Mouse (Mus musculus): ENCODE results near the gene Ece2. TPM values are rescaled to one million over a fixed set of nuclear protein-coding genes. Genes with fewer than 3 reads are reported as not detected.
A peak's percentile ranks its signal among the peaks of the same experiment; 100 is the strongest.

Ece2 gene
- polyA plus RNA-seq (2012; rRNA removed), result 0.07 and 0.15 TPM in 2 replicates

GRCm38 (mm10) chr16:20629731-20630634, at the start of gene Ece2:
Gene Ece2 (plus strand): TSS chr16:20629828.
- Histone ChIP-seq H3K27me3 (ENCODE audit: control insufficient read depth, insufficient read depth, low read length) (peaks cover 6% of the 10 kb centered on the region; the same call in 1 of the 2 replicates), H3K4me1 (ENCODE audit: control insufficient read depth, insufficient read depth, insufficient read length) (0 out of 2 replicates have a peak, but pooled peaks cover 5% of the 10 kb centered on the region), H3K27ac (ENCODE audit: insufficient read depth, low read length) (no peak within 1 kb of the TSS), H3K4me3 (ENCODE audit: extremely low read depth, insufficient read depth, insufficient read length) (peak within 1 kb of the TSS; percentile 19; the same call in 1 of the 2 replicates), H3K36me3 (ENCODE audit: control insufficient read depth, insufficient read depth, low read length) (no peaks in the 10 kb centered on the region)
- 12% methylated on average over 52 of the region's 54 CpGs for WGBS
- TF ChIP-seq POLR2A (IDR thresholded peaks at IDR 0.05; ENCODE audit: low read depth, low read length) (no peak), CTCF (IDR thresholded peaks at IDR 0.05; ENCODE audit: extremely low read depth, insufficient read depth, insufficient read length, insufficient replicate concordance) (no peak)
- no peak for DNase-seq (ENCODE audit: low read depth in 1 of 2, low spot score in 2 of 2)

- TF ChIP-seq CTCF (IDR thresholded peaks at IDR 0.05; ENCODE audit: extremely low read depth, insufficient read depth, insufficient read length, insufficient replicate concordance), result no peak
- no peak for TF ChIP-seq POLR2A (IDR thresholded peaks at IDR 0.05; ENCODE audit: low read depth, low read length)
- no peaks in the 10 kb centered on the region for H3K36me3 ChIP-seq (ENCODE audit: control insufficient read depth, insufficient read depth, low read length)
- no peak for DNase-seq (ENCODE audit: low read depth in 1 of 2, low spot score in 2 of 2)
- H3K27me3 ChIP-seq (ENCODE audit: control insufficient read depth, insufficient read depth, low read length), result peaks cover 15% of the 10 kb centered on the region
- H3K4me3 ChIP-seq (ENCODE audit: extremely low read depth, insufficient read depth, insufficient read length), result peak within 1 kb of the TSS; percentile 17; the same call in 1 of the 2 replicates
- WGBS, result 4% methylated on average over 24 of the region's 24 CpGs
- peaks cover 3% of the 10 kb centered on the region; the same call in 1 of the 2 replicates for H3K4me1 ChIP-seq (ENCODE audit: control insufficient read depth, insufficient read depth, insufficient read length)
- H3K27ac ChIP-seq (ENCODE audit: insufficient read depth, low read length), result no peak within 1 kb of the TSS
These were observed 40.2 kb upstream of the Ece2 start, which contains the start of gene Vwa5b2 for GRCm38 (mm10) chr16:20589366-20589938. Gene Vwa5b2 (plus strand): TSS chr16:20589471.

GRCm38 (mm10) chr16:20589939-20590679, 39.5 kb upstream of the Ece2 start:
- TF ChIP-seq CTCF (IDR thresholded peaks at IDR 0.05; ENCODE audit: extremely low read depth, insufficient read depth, insufficient read length, insufficient replicate concordance) (no peak), POLR2A (IDR thresholded peaks at IDR 0.05; ENCODE audit: low read depth, low read length) (no peak)
- Histone ChIP-seq H3K4me3 (ENCODE audit: extremely low read depth, insufficient read depth, insufficient read length) (peak overlapping the region; percentile 17; the same call in 1 of the 2 replicates), H3K27ac (ENCODE audit: insufficient read depth, low read length) (no peak overlapping the region), H3K4me1 (ENCODE audit: control insufficient read depth, insufficient read depth, insufficient read length) (peaks cover 3% of the 10 kb centered on the region; the same call in 1 of the 2 replicates), H3K36me3 (ENCODE audit: control insufficient read depth, insufficient read depth, low read length) (no peaks in the 10 kb centered on the region), H3K27me3 (ENCODE audit: control insufficient read depth, insufficient read depth, low read length) (peaks cover 15% of the 10 kb centered on the region)
- DNase-seq (ENCODE audit: low read depth in 1 of 2, low spot score in 2 of 2), result no peak
- WGBS, result under 1% methylated on average over 39 of the region's 39 CpGs

GRCm38 (mm10) chr16:20590680-20591038, 39.0 kb upstream of the Ece2 start:
- WGBS, result 5% methylated on average over 17 of the region's 17 CpGs
- Histone ChIP-seq H3K27me3 (ENCODE audit: control insufficient read depth, insufficient read depth, low read length) (peaks cover 15% of the 10 kb centered on the region), H3K36me3 (ENCODE audit: control insufficient read depth, insufficient read depth, low read length) (no peaks in the 10 kb centered on the region), H3K4me1 (ENCODE audit: control insufficient read depth, insufficient read depth, insufficient read length) (peaks cover 3% of the 10 kb centered on the region; the same call in 1 of the 2 replicates), H3K27ac (ENCODE audit: insufficient read depth, low read length) (no peak overlapping the region), H3K4me3 (ENCODE audit: extremely low read depth, insufficient read depth, insufficient read length) (no peak overlapping the region)
- TF ChIP-seq CTCF (IDR thresholded peaks at IDR 0.05; ENCODE audit: extremely low read depth, insufficient read depth, insufficient read length, insufficient replicate concordance) (no peak), POLR2A (IDR thresholded peaks at IDR 0.05; ENCODE audit: low read depth, low read length) (no peak)
- DNase-seq (ENCODE audit: low read depth in 1 of 2, low spot score in 2 of 2), result no peak

- DNase-seq (ENCODE audit: low read depth in 1 of 2, low spot score in 2 of 2), result no peak
- 9% methylated on average over 48 of the region's 48 CpGs for WGBS
- Histone ChIP-seq H3K36me3 (ENCODE audit: control insufficient read depth, insufficient read depth, low read length) (no peaks in the 10 kb centered on the region), H3K4me1 (ENCODE audit: control insufficient read depth, insufficient read depth, insufficient read length) (peaks cover 3% of the 10 kb centered on the region; the same call in 1 of the 2 replicates), H3K4me3 (ENCODE audit: extremely low read depth, insufficient read depth, insufficient read length) (no peak overlapping the region), H3K27me3 (ENCODE audit: control insufficient read depth, insufficient read depth, low read length) (peaks cover 15% of the 10 kb centered on the region), H3K27ac (ENCODE audit: insufficient read depth, low read length) (no peak overlapping the region)
- TF ChIP-seq CTCF (IDR thresholded peaks at IDR 0.05; ENCODE audit: extremely low read depth, insufficient read depth, insufficient read length, insufficient replicate concordance), result no peak
- no peak for TF ChIP-seq POLR2A (IDR thresholded peaks at IDR 0.05; ENCODE audit: low read depth, low read length)
These were observed 38.4 kb upstream of the Ece2 start for GRCm38 (mm10) chr16:20591076-20591705.

- WGBS, result 84% methylated on average over 7 of the region's 7 CpGs
- Histone ChIP-seq H3K4me1 (ENCODE audit: control insufficient read depth, insufficient read depth, insufficient read length) (no peaks in the 10 kb centered on the region), H3K27ac (ENCODE audit: insufficient read depth, low read length) (no peak overlapping the region), H3K36me3 (ENCODE audit: control insufficient read depth, insufficient read depth, low read length) (no peaks in the 10 kb centered on the region), H3K4me3 (ENCODE audit: extremely low read depth, insufficient read depth, insufficient read length) (no peak overlapping the region), H3K27me3 (ENCODE audit: control insufficient read depth, insufficient read depth, low read length) (peaks cover 6% of the 10 kb centered on the region)
- no peak for DNase-seq (ENCODE audit: low read depth in 1 of 2, low spot score in 2 of 2)
- no peak for TF ChIP-seq POLR2A (IDR thresholded peaks at IDR 0.05; ENCODE audit: low read depth, low read length)
- TF ChIP-seq CTCF (IDR thresholded peaks at IDR 0.05; ENCODE audit: extremely low read depth, insufficient read depth, insufficient read length, insufficient replicate concordance), result no peak
These were observed 34.5 kb upstream of the Ece2 start for GRCm38 (mm10) chr16:20595060-20595673.
